Mouse (Mus musculus) hindbrain, embryonic 13.5 days (tissue): ENCODE results near the gene Tmem268. TPM values are rescaled to one million over a fixed set of nuclear protein-coding genes. Genes with fewer than 3 reads are reported as not detected.

Source experiments
- ATAC-seq: fragments of 200-750 bp; cut with Nextera tagmentation; 2 replicates; pipeline ENCODE4 v1.8.0; 2017; ENCODE audit warnings: moderate TSS enrichment; ENCODE audit not compliant: low FRiP score
- H3K27ac ChIP-seq: fragments of 300-500 bp; sonication (generic); 2 replicates; pipeline ENCODE4 v1.5.1; 2015; ENCODE audit warnings: inconsistent platforms, mild to moderate bottlenecking, moderate library complexity
- H3K27me3 ChIP-seq: fragments of 300-500 bp; sonication (generic); 2 replicates; pipeline ENCODE4 v1.6.1; 2015; ENCODE audit warnings: mild to moderate bottlenecking, inconsistent platforms
- H3K36me3 ChIP-seq: fragments of 300-500 bp; sonication (generic); 2 replicates; pipeline ENCODE4 v1.6.1; 2015; ENCODE audit warnings: mild to moderate bottlenecking, inconsistent platforms
- H3K4me1 ChIP-seq: fragments of 300-500 bp; sonication (generic); replicated peaks from 2 replicates; pipeline ENCODE4 v1.6.1; 2015; ENCODE audit warnings: inconsistent platforms
- H3K4me2 ChIP-seq: fragments of 300-500 bp; sonication (generic); 2 replicates; pipeline ENCODE4 v1.6.1; 2015; ENCODE audit warnings: inconsistent platforms, mild to moderate bottlenecking, moderate library complexity
- H3K4me3 ChIP-seq: fragments of 300-500 bp; sonication (generic); 2 replicates; pipeline ENCODE4 v1.5.1; 2015; ENCODE audit warnings: mild to moderate bottlenecking, inconsistent platforms
- H3K9ac ChIP-seq: fragments of 300-500 bp; sonication (generic); 2 replicates; pipeline ENCODE4 v1.6.1; 2015; ENCODE audit warnings: mild to moderate bottlenecking, inconsistent platforms
- H3K9me3 ChIP-seq: fragments of 300-500 bp; sonication (generic); 2 replicates; pipeline ENCODE4 v1.6.1; 2016; ENCODE audit warnings: inconsistent platforms
- WGBS: fragments of 180-500 bp; shearing (Covaris S2); methylation state at CpG from one replicate; pipeline ENCODE4 v1.1.7; 2015; 5-methylcytosine and 5-hydroxymethylcytosine counted together
- polyA plus RNA-seq: library from polyadenylated mRNA; unstranded; fragments of >200 nt; fragmentation: Nextera tagmentation; extraction: Ambion mirVana; gene quantifications from 2 replicates; pipeline ENCODE4 v1.2.1, GENCODE M21; 2015

Gene Tmem268
- polyA plus RNA-seq, 1 experiment from 2014 or later: 4.4 TPM

- Histone ChIP-seq H3K27ac (peak within 1 kb of the TSS; percentile 93), H3K4me2 (peak within 1 kb of the TSS; percentile 82), H3K4me3 (peak within 1 kb of the TSS; percentile 87), H3K9me3 (no peaks in the 10 kb centered on the region), H3K27me3 (no peaks in the 10 kb centered on the region), H3K36me3 (peaks cover 16% of the 10 kb centered on the region), H3K4me1 (peaks cover 36% of the 10 kb centered on the region), H3K9ac (peak within 1 kb of the TSS; percentile 97)
- WGBS: under 1% methylated on average over 49 of the region's 57 CpGs
- peak; percentile 95 for ATAC-seq
These were observed 13.9 kb upstream of the Tmem268 start, which contains the start of gene Atp6v1g1 for GRCm38 (mm10) chr4:63544494-63545230. TSS of gene Atp6v1g1 (plus strand) at chr4:63544772.

DNA sequence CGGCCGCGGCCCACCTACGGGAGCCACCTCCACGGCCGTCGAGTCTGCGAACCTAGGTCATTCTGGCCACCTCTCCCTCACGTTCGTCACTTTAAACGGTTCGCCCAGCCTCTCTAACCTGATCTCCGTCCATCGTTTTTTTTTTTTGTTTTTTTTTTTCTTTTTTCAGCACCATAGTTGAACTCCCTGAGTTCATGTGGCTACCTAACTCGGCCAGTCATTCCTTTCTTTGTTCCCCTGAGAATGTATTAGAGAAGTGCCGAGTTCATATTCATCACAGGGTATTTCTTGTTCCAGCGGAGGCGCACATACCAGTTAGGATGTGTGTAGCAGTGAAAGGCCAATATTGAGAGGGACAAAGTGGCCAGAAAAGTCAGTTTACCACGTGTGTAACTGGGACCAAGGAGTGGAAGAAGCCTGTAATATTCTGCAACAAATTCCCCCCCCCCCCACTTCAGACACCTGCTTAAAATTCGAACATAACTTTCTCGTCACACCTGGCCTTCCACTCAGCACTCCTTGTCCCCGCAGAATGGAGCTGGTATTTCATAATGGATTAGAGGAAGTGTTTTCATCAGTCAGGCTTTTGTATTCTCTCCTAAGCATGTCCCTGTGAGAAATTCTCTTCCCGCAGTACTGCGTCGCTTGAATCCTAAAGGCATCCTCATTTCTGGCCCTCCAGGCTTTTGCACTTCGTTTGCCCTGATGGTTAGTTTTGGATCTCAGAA is 13.2 kb upstream of the Tmem268 start:
- Histone ChIP-seq H3K9me3 (no peaks in the 10 kb centered on the region), H3K9ac (peak overlapping the region; percentile 97), H3K4me2 (peak overlapping the region; percentile 82), H3K27me3 (no peaks in the 10 kb centered on the region), H3K27ac (peak overlapping the region; percentile 93), H3K36me3 (peaks cover 17% of the 10 kb centered on the region), H3K4me1 (peaks cover 36% of the 10 kb centered on the region), H3K4me3 (peak overlapping the region; percentile 87)
- WGBS: 17% methylated on average over 26 of the region's 26 CpGs
- ATAC-seq: no peak

GRCm38 (mm10) chr4:63546441-63547055 is 12.0 kb upstream of the Tmem268 start:
- Histone ChIP-seq H3K9ac (peak overlapping the region; percentile 43), H3K4me2 (peak overlapping the region; percentile 82), H3K27me3 (no peaks in the 10 kb centered on the region), H3K36me3 (peaks cover 28% of the 10 kb centered on the region), H3K9me3 (no peaks in the 10 kb centered on the region), H3K4me3 (peak overlapping the region; percentile 87; the same call in 1 of the 2 replicates), H3K4me1 (peaks cover 36% of the 10 kb centered on the region), H3K27ac (no peak overlapping the region)
- no peak for ATAC-seq
- 81% methylated on average over 6 of the region's 6 CpGs for WGBS

DNA sequence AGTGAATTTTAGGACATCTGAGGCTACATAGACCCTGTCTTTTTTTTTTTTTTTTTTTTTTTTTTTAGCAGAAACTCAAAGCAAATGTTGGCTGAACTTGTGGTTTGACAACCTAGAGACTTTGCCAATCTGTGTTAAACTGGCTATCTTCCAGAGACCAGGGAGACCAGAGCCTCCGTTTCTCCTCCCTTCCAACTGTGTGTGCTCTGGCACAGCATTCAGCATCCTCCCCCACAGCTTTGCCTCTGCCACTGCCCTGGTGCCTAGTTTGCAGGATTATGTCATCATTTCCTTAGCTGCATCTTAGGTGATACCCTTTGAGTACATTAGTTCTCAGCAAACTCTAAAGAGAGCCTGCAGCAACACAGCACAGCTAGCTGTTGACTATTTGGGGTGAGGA is 10.8 kb upstream of the Tmem268 start:
- 67% methylated on average over 1 of the region's 1 CpGs for WGBS

DNA sequence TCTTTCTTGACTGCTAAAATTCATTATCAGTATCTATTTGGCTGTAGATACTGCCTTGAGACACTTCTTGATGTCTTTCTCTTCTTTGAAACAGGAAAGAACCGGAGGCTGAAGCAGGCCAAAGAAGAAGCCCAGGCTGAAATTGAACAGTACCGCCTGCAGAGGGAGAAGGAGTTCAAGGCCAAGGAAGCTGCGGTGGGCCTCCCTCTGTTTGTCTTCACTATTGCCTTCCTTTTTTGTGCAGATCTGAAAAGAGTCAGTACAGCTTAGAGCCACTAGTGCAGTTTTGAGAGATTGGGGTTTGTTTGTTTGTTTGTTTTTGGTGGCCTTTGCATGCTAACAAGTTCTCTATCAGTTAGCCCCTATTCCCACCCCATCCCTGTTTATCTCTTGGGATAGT is 10.1 kb upstream of the Tmem268 start:
- Histone ChIP-seq H3K4me3 (no peak overlapping the region), H3K4me2 (no peak overlapping the region), H3K36me3 (peaks cover 44% of the 10 kb centered on the region), H3K4me1 (peaks cover 36% of the 10 kb centered on the region), H3K27ac (no peak overlapping the region), H3K27me3 (no peaks in the 10 kb centered on the region), H3K9ac (no peak overlapping the region), H3K9me3 (no peaks in the 10 kb centered on the region)
- no peak for ATAC-seq
- WGBS: 79% methylated on average over 3 of the region's 3 CpGs

More for the DNA sequence above, 10.8 kb upstream of the Tmem268 start:
- Histone ChIP-seq H3K4me2 (no peak overlapping the region), H3K27me3 (no peaks in the 10 kb centered on the region), H3K9me3 (no peaks in the 10 kb centered on the region), H3K4me1 (peaks cover 36% of the 10 kb centered on the region), H3K4me3 (no peak overlapping the region), H3K27ac (no peak overlapping the region), H3K9ac (no peak overlapping the region), H3K36me3 (peaks cover 40% of the 10 kb centered on the region)
- no peak for ATAC-seq

GRCm38 (mm10) chr4:63550908-63551307 is 7.7 kb upstream of the Tmem268 start:
- Histone ChIP-seq H3K27me3 (no peaks in the 10 kb centered on the region), H3K27ac (no peak overlapping the region), H3K9me3 (no peaks in the 10 kb centered on the region), H3K4me2 (no peak overlapping the region), H3K9ac (no peak overlapping the region), H3K4me1 (peaks cover 24% of the 10 kb centered on the region), H3K36me3 (peaks cover 44% of the 10 kb centered on the region), H3K4me3 (no peak overlapping the region)
- 93% methylated on average over 3 of the region's 3 CpGs for WGBS
- no peak for ATAC-seq

- peaks cover 44% of the 10 kb centered on the region for H3K36me3 ChIP-seq
- no peak overlapping the region for H3K4me2 ChIP-seq
- peaks cover 17% of the 10 kb centered on the region for H3K27me3 ChIP-seq
These were observed 5.7 kb upstream of the Tmem268 start for GRCm38 (mm10) chr4:63552865-63553264.

DNA sequence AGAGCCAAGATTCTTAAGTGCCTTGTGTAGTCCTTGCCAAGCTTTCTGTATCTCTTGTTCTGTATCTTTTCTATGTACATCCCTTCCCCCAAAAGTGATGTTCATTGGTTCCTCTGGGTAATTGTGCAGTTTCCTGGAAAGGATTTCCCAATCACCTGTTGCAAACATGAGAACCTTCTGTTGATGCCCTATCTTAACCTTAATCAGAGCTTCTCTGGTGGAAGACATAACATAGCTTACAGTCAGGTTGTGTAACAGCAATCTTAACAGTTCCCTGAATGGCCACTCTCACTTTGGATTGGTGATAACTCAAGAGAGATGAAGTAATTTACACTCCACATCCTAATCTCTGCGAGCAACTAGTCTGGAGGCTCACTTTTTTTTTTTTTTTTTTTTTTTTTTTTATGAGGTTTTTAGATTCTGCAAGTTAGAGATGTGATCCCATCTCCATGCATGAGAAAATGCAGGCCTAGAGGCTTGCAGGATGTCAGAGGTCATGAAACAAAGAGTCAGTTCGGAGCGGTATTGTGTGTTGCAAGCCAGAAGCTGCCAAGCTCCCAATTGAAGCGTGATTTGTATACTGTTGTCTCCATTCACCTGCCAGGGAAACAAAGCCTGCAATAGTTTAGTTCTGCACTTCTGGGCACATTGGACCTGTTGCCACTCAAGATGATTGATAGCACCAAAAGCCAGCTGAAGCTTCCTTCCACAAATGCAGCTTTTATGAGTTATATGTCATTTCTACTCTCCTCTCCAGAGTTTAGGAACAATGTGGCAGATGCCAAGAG is 4.6 kb upstream of the Tmem268 start:
- Histone ChIP-seq H3K4me3 (no peak overlapping the region), H3K9me3 (no peaks in the 10 kb centered on the region), H3K36me3 (peaks cover 35% of the 10 kb centered on the region), H3K27ac (no peak overlapping the region), H3K27me3 (peaks cover 18% of the 10 kb centered on the region), H3K9ac (no peak overlapping the region), H3K4me2 (no peak overlapping the region), H3K4me1 (peaks cover 17% of the 10 kb centered on the region)
- WGBS: 16% methylated on average over 4 of the region's 4 CpGs
- ATAC-seq: no peak

More at GRCm38 (mm10) chr4:63552865-63553264, 5.7 kb upstream of the Tmem268 start:
- Histone ChIP-seq H3K27ac (no peak overlapping the region), H3K9ac (no peak overlapping the region), H3K9me3 (no peaks in the 10 kb centered on the region), H3K4me3 (no peak overlapping the region), H3K4me1 (peaks cover 15% of the 10 kb centered on the region)
- WGBS: 79% methylated on average over 1 of the region's 1 CpGs
- no peak for ATAC-seq

GRCm38 (mm10) chr4:63554616-63555015 is 4.0 kb upstream of the Tmem268 start:
- WGBS: 20% methylated on average over 3 of the region's 3 CpGs
- Histone ChIP-seq H3K4me3 (no peak overlapping the region), H3K9me3 (no peaks in the 10 kb centered on the region), H3K27ac (no peak overlapping the region), H3K27me3 (peaks cover 18% of the 10 kb centered on the region), H3K9ac (no peak overlapping the region), H3K4me2 (no peak overlapping the region), H3K4me1 (peaks cover 23% of the 10 kb centered on the region), H3K36me3 (peaks cover 29% of the 10 kb centered on the region)
- no peak for ATAC-seq

- WGBS: 95% methylated on average over 2 of the region's 2 CpGs
- no peak overlapping the region for H3K27ac ChIP-seq
These were observed 3.5 kb upstream of the Tmem268 start for GRCm38 (mm10) chr4:63555111-63555510.

GRCm38 (mm10) chr4:63556665-63557064 is 1.9 kb upstream of the Tmem268 start:
- 62% methylated on average over 5 of the region's 5 CpGs for WGBS
- H3K27me3 ChIP-seq: peaks cover 26% of the 10 kb centered on the region
- peaks cover 15% of the 10 kb centered on the region for H3K36me3 ChIP-seq
- H3K9me3 ChIP-seq: no peaks in the 10 kb centered on the region
- H3K4me1 ChIP-seq: peaks cover 27% of the 10 kb centered on the region
- no peak overlapping the region for H3K9ac ChIP-seq
- no peak overlapping the region for H3K4me2 ChIP-seq
- H3K4me3 ChIP-seq: no peak overlapping the region
- no peak for ATAC-seq
- H3K27ac ChIP-seq: no peak overlapping the region

More at GRCm38 (mm10) chr4:63555111-63555510, 3.5 kb upstream of the Tmem268 start:
- Histone ChIP-seq H3K4me2 (no peak overlapping the region), H3K4me1 (peaks cover 27% of the 10 kb centered on the region), H3K36me3 (peaks cover 27% of the 10 kb centered on the region), H3K9me3 (no peaks in the 10 kb centered on the region), H3K27me3 (peaks cover 18% of the 10 kb centered on the region), H3K4me3 (no peak overlapping the region), H3K9ac (no peak overlapping the region)
- no peak for ATAC-seq
